Mouse (Mus musculus) hindbrain, postnatal 0 days (tissue): ENCODE measurements around the gene 4833420G17Rik. TPM values are rescaled to one million over a fixed set of nuclear protein-coding genes. Genes with fewer than 3 reads are reported as not detected.
"Not testable (repeated sequence)": the region's sequence is repeated elsewhere in the genome, so short reads cannot be mapped to it uniquely, and the experiment has no call there.

Experiments used
- ATAC-seq: fragments of 200-750 bp; cut with Nextera tagmentation; 2 replicates; pipeline ENCODE4 v1.8.0; 2017; ENCODE audit warnings: mild to moderate bottlenecking, moderate TSS enrichment, moderate library complexity
- DNase-seq: peaks from one replicate; pipeline ENCODE4 v3.0.0-alpha.2; 2015; ENCODE audit warnings: low spot score
- H3K27ac ChIP-seq: fragments of 300-500 bp; sonication (generic); 2 replicates; pipeline ENCODE4 v1.5.1; 2014; ENCODE audit warnings: mild to moderate bottlenecking
- H3K27me3 ChIP-seq: fragments of 300-500 bp; sonication (generic); 2 replicates; pipeline ENCODE4 v1.6.1; 2014; ENCODE audit warnings: low read length, mixed read lengths; ENCODE audit not compliant: insufficient read depth
- H3K36me3 ChIP-seq: fragments of 300-500 bp; sonication (generic); 2 replicates; pipeline ENCODE4 v1.6.1; 2014; ENCODE audit warnings: low read length, mixed read lengths; ENCODE audit not compliant: insufficient read depth
- H3K4me1 ChIP-seq: fragments of 300-500 bp; sonication (generic); 2 replicates; pipeline ENCODE4 v1.6.1; 2014; ENCODE audit warnings: antibody characterized with exemption, low read length, mixed read lengths; ENCODE audit not compliant: insufficient read depth
- H3K4me2 ChIP-seq: fragments of 300-500 bp; sonication (generic); 2 replicates; pipeline ENCODE4 v1.6.1; 2014; ENCODE audit warnings: low read depth, mild to moderate bottlenecking, low read length, moderate library complexity, mixed read lengths
- H3K4me3 ChIP-seq: fragments of 300-500 bp; sonication (generic); 2 replicates; pipeline ENCODE4 v1.5.1; 2014; ENCODE audit warnings: low read length
- H3K9ac ChIP-seq: fragments of 300-500 bp; sonication (generic); replicated peaks from 2 replicates; pipeline ENCODE4 v1.6.1; 2014; ENCODE audit warnings: mild to moderate bottlenecking, low read length, moderate library complexity, mixed read lengths
- H3K9me3 ChIP-seq: fragments of 300-500 bp; sonication (generic); 2 replicates; pipeline ENCODE4 v1.6.1; 2016; ENCODE audit warnings: low read length, mixed read lengths
- CTCF ChIP-seq: IDR thresholded peaks from 2 replicates; pipeline ENCODE4 v1.5.1; 2016; ENCODE audit warnings: antibody characterized with exemption, control low read depth, low read depth
- WGBS: fragments of 180-500 bp; shearing (Covaris S2); extraction: QIAGEN DNeasy Blood & Tissue Kit; methylation state at CpG from one replicate; pipeline ENCODE4 v1.1.7; 2014; 5-methylcytosine and 5-hydroxymethylcytosine counted together
- polyA plus RNA-seq: library from polyadenylated mRNA; unstranded; fragments of >200 nt; fragmentation: Nextera tagmentation; extraction: Ambion mirVana; gene quantifications from 2 replicates; pipeline ENCODE4 v1.2.1, GENCODE M21; 2015
- total RNA-seq: library from RNA; depleted of rRNA; stranded (reverse); fragments of >200 nt; gene quantifications from 2 replicates; pipeline ENCODE4 v1.2.3, GENCODE M21; 2014; rRNA removed

4833420G17Rik gene
- total and polyA plus RNA-seq, 2 experiments from 2014 or later, result 51.1 to 58.0 TPM

- H3K36me3 ChIP-seq, result no peaks in the 10 kb centered on the region; the same call in 1 of the 2 replicates
- no peak overlapping the region for H3K9ac ChIP-seq
- no peak for DNase-seq
- 36% methylated on average over 7 of the region's 7 CpGs for WGBS
- no peak for ATAC-seq
- no peak for TF ChIP-seq CTCF
- H3K4me3 ChIP-seq, result no peak overlapping the region
- no peaks in the 10 kb centered on the region for H3K4me1 ChIP-seq
- H3K27ac ChIP-seq, result peak overlapping the region; percentile 54; the same call in 1 of the 2 replicates
- no peaks in the 10 kb centered on the region; the same call in none of the 2 replicates for H3K9me3 ChIP-seq
- H3K4me2 ChIP-seq, result no peak overlapping the region
- H3K27me3 ChIP-seq, result no peaks in the 10 kb centered on the region
Observed at GRCm38 (mm10) chr13:119487354-119487753, 24.8 kb downstream of the 4833420G17Rik start.

DNA sequence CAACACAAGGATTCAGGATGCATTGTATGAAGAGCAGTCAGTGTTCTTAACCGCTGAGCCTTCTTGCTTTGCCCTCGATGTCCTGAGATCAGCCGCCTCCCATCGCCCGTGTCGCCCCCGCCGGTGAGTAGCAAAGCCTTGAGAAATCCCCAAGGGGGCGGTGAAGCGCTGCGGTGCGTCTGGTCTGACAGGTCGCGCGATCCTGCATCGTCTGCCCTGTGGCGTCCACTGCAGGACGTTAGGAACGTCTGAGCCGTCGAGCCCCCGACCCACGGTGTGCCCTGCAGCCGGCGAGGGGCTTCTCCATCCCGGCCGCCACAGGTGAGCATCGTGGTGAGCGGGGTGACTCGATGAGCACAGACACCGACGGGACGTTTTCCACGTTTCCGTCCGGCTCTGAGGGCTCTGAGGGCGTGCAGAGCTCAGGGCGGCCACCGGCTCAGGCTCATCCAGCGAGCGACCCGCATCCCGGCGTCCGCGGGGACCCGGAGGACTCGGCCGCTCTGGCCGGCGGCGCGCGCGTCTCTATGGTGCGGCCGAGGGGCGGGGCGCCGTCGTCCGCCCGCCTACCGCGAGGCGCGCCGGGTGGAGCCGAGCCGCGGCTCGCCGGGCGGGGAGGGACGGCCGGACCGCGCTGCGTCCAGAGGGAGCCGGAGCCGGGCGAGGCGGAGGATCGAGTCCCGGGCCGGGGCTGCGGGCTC, 25.5 kb downstream of the 4833420G17Rik start, which contains the start of the genes Tmem267 and 3110070M22Rik:
Gene Tmem267, plus strand, starts transcription at position 160 of the 701 bp plus-strand sequence.
Gene 3110070M22Rik, minus strand, starts transcription at position 504 of the 701 bp plus-strand sequence.
- WGBS, result 64% methylated on average over 87 of the region's 87 CpGs
- peak; percentile 80 for DNase-seq
- no peaks in the 10 kb centered on the region; the same call in none of the 2 replicates for H3K9me3 ChIP-seq
- peak; percentile 40 for TF ChIP-seq CTCF
- no peak within 1 kb of the TSS for H3K4me3 ChIP-seq
- no peak for ATAC-seq
- no peaks in the 10 kb centered on the region for H3K4me1 ChIP-seq
- peak within 1 kb of the TSS; percentile 54; the same call in 1 of the 2 replicates for H3K27ac ChIP-seq
- no peaks in the 10 kb centered on the region for H3K27me3 ChIP-seq
- H3K36me3 ChIP-seq, result no peaks in the 10 kb centered on the region; the same call in 1 of the 2 replicates
- no peak within 1 kb of the TSS for H3K9ac ChIP-seq
- H3K4me2 ChIP-seq, result no peak within 1 kb of the TSS

DNA sequence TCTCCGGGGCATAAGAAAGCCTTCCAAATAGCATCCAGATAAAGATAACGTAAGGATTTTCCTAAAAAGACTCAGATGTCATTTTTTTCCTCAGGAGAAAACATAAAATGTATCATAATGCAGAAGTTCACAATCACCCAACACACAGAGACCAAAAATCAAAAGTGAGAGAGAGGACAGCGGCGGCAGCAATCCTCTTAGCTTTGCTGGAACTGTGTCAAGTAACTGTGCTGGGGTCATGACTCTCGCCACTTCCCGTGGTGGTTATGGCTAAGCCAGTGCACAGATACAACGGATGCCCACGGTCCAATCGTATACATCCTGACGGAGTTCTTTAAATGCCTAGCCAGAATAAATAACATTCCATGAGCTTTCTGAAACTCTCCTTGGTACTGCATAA, 29.5 kb downstream of the 4833420G17Rik start:
- not testable (repeated sequence) for H3K27me3 ChIP-seq, H3K27ac ChIP-seq, H3K4me1 ChIP-seq, H3K4me3 ChIP-seq, H3K9ac ChIP-seq, ATAC-seq, H3K9me3 ChIP-seq, H3K36me3 ChIP-seq, H3K4me2 ChIP-seq
- 93% methylated on average over 10 of the region's 10 CpGs for WGBS
- DNase-seq, result peak; percentile 20

DNA sequence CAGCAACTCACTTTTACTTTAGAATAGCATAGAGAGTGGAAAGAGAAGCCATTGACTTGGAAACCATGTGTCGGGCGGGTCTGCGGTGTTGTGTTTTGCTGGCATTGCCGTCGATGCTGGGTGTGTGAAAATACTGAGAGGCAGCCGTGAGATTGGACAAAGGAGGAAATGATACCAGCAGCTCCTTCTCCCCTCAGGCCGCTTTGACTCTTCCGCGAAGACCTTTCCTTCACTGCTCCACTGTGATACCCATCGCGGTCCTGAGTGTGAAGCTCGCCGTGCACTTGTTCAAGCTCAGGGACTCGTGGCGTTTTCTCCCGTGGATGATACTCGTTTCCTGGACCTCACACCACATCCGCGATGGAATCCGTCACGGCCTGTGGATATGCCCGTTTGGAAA, 32.4 kb downstream of the 4833420G17Rik start:
- not testable (repeated sequence) for H3K36me3 ChIP-seq, H3K9me3 ChIP-seq, H3K27me3 ChIP-seq, H3K4me3 ChIP-seq, DNase-seq, H3K4me1 ChIP-seq, H3K4me2 ChIP-seq, H3K27ac ChIP-seq, H3K9ac ChIP-seq
- ATAC-seq, result peak; percentile 43; the same call in 1 of the 2 replicates
- WGBS, result 97% methylated on average over 9 of the region's 22 CpGs

Other genes starting within 250 kb of the 4833420G17Rik start
- gene Paip1, start 34.2 kb upstream of the 4833420G17Rik start, total RNA-seq, result 108 and 128 TPM in 2 replicates
- 158 and 166 TPM in 2 replicates for gene Paip1, start 34.2 kb upstream of the 4833420G17Rik start, polyA plus RNA-seq
- 19.2 and 24.3 TPM in 2 replicates for gene Tmem267, start 25.3 kb downstream of the 4833420G17Rik start, total RNA-seq
- gene Tmem267, start 25.3 kb downstream of the 4833420G17Rik start, polyA plus RNA-seq, result 2.2 and 5.3 TPM in 2 replicates
- gene 3110070M22Rik, start 25.6 kb downstream of the 4833420G17Rik start, total RNA-seq, result 7.7 and 13.4 TPM in 2 replicates
- gene 3110070M22Rik, start 25.6 kb downstream of the 4833420G17Rik start, polyA plus RNA-seq, result 1.4 and 2.6 TPM in 2 replicates
- 2.2 and 2.4 TPM in 2 replicates for gene Ccl28, start 161.1 kb downstream of the 4833420G17Rik start, total RNA-seq
- gene Ccl28, start 161.1 kb downstream of the 4833420G17Rik start, polyA plus RNA-seq, result 0.33 and 0.57 TPM in 2 replicates
- 230 and 254 TPM in 2 replicates for gene Hmgcs1, start 227.6 kb downstream of the 4833420G17Rik start, total RNA-seq
- gene Hmgcs1, start 227.6 kb downstream of the 4833420G17Rik start, polyA plus RNA-seq, result 376 and 384 TPM in 2 replicates